ENCODE assay signal across 15 mouse cellular contexts in the genomic region with DNA sequence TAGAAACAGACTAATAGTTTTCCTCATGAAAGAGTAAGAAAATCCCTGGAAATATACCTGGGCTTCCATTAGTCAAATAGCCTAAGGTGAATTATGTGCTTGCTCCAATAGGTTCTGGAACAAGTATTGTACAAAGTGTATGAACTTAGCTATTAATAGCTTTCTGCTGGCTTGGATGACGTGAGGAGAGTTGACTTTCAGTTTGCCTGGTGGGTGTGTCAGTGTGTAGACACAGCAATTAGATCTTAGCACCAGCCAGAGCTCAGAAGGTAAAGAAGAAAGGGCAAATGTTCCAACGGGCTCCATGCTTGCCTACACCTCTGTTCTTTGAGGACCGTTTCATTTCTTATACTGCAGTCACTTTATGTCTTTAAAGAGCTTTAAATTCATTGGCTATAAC.
DNase-seq lines count a peak whose midpoint lies in the region; ATAC-seq and TF ChIP-seq lines count a peak whose summit lies in the region.
"Had no signal": no experiment of that assay in that cellular context is flagged by ENCODE, and none has a peak within 500 bp of the region (broad histone marks: within the 10 kb centered on the region; RNA-seq: fewer than 3 reads in every experiment).

No protein-coding gene starts in this region.

- no peaks in the 10 kb centered on the region for H3K9me3 ChIP-seq in heart, postnatal 0 days (replicated peaks; ENCODE audit: control insufficient read depth, low read length)
- no peaks in the 10 kb centered on the region for H3K9me3 ChIP-seq in stomach, embryonic 15.5 days
- no peaks in the 10 kb centered on the region for H3K9me3 ChIP-seq in forebrain, embryonic 16.5 days (ENCODE audit: control insufficient read depth, low read length)
- H3K9me3 ChIP-seq: heart, embryonic 13.5 days had no signal

- no peaks in the 10 kb centered on the region for H3K36me3 ChIP-seq in kidney, adult 2 months (ENCODE audit: control insufficient read depth, insufficient read depth, low read length)
- no peaks in the 10 kb centered on the region for H3K36me3 ChIP-seq in heart, postnatal 0 days (replicated peaks; ENCODE audit: control insufficient read depth, insufficient read depth, low read length)
- H3K36me3 ChIP-seq in stomach, embryonic 15.5 days, result no peaks in the 10 kb centered on the region
- H3K36me3 ChIP-seq in forebrain, embryonic 16.5 days (ENCODE audit: control insufficient read depth, insufficient read depth), result no peaks in the 10 kb centered on the region
- H3K36me3 ChIP-seq: heart, embryonic 13.5 days had no signal

- no peak overlapping the region for H3K9ac ChIP-seq in heart, postnatal 0 days (replicated peaks; ENCODE audit: low read depth, low read length)
- H3K9ac ChIP-seq in stomach, embryonic 15.5 days, result no peak overlapping the region
- H3K9ac ChIP-seq in forebrain, embryonic 16.5 days (replicated peaks; ENCODE audit: low read depth, low read length), result no peak overlapping the region
- H3K9ac ChIP-seq: heart, embryonic 13.5 days had no signal

- TF ChIP-seq POLR2A in kidney, adult 2 months (IDR thresholded peaks at IDR 0.05; ENCODE audit: low read depth, low read length), result no peak

- H3K4me3 ChIP-seq in gastrocnemius, adult 2 months, result 0 out of 2 replicates have a peak overlapping the region, but pooled peaks have one; percentile 9
- H3K4me3 ChIP-seq in kidney, adult 2 months (ENCODE audit: insufficient read depth, low read depth, low read length), result no peak overlapping the region
- H3K4me3 ChIP-seq in heart, postnatal 0 days (ENCODE audit: low read depth, low read length), result no peak overlapping the region
- no peak overlapping the region for H3K4me3 ChIP-seq in stomach, embryonic 15.5 days (replicated peaks)
- no peak overlapping the region for H3K4me3 ChIP-seq in forebrain, embryonic 16.5 days (replicated peaks; ENCODE audit: low read length)
- H3K4me3 ChIP-seq: heart, embryonic 13.5 days had no signal

- H3K27me3 ChIP-seq in kidney, adult 2 months (replicated peaks; ENCODE audit: control insufficient read depth, insufficient read depth, low read length), result no peaks in the 10 kb centered on the region
- H3K27me3 ChIP-seq in heart, postnatal 0 days (ENCODE audit: control insufficient read depth, insufficient read depth, low read length), result no peaks in the 10 kb centered on the region
- no peaks in the 10 kb centered on the region for H3K27me3 ChIP-seq in stomach, embryonic 15.5 days (replicated peaks)
- H3K27me3 ChIP-seq in forebrain, embryonic 16.5 days (replicated peaks; ENCODE audit: control insufficient read depth, insufficient read depth, low read length), result no peaks in the 10 kb centered on the region
- H3K27me3 ChIP-seq: heart, embryonic 13.5 days had no signal

- WGBS in kidney, adult 2 months, result 36% methylated on average over 3 of the region's 3 CpGs
- WGBS in heart, postnatal 0 days, result 37% methylated on average over 3 of the region's 3 CpGs
- 52% methylated on average over 3 of the region's 3 CpGs for WGBS in stomach, embryonic 15.5 days
- WGBS in forebrain, embryonic 16.5 days, result 78% methylated on average over 3 of the region's 3 CpGs

- no peak for TF ChIP-seq EP300 in heart, postnatal 0 days (IDR thresholded peaks at IDR 0.05; ENCODE audit: low read depth)

- intact Hi-C loops in gastrocnemius, adult 2 months (cut with DNase I), result no loop called here
- intact Hi-C loops in gastrocnemius, postnatal 36 days (cut with DNase I), result no loop called here

- H3K27ac ChIP-seq in gastrocnemius, adult 2 months, result peak overlapping the region; percentile 84
- H3K27ac ChIP-seq in kidney, adult 2 months (ENCODE audit: insufficient read depth, low read depth, low read length), result no peak overlapping the region
- peak overlapping the region; percentile 34; the same call in 1 of the 2 replicates for H3K27ac ChIP-seq in heart, postnatal 0 days (ENCODE audit: low read depth)
- no peak overlapping the region for H3K27ac ChIP-seq in stomach, embryonic 15.5 days
- no peak overlapping the region for H3K27ac ChIP-seq in forebrain, embryonic 16.5 days (ENCODE audit: low read length)
- H3K27ac ChIP-seq: heart, embryonic 13.5 days; hindbrain, postnatal 0 days; macrophage had no signal

- no peaks in the 10 kb centered on the region for H3K4me1 ChIP-seq in kidney, adult 2 months (ENCODE audit: control insufficient read depth, insufficient read depth, low read length)
- H3K4me1 ChIP-seq in heart, postnatal 0 days (ENCODE audit: control insufficient read depth, insufficient read depth), result peaks cover 5% of the 10 kb centered on the region
- H3K4me1 ChIP-seq in stomach, embryonic 15.5 days, result no peaks in the 10 kb centered on the region
- H3K4me1 ChIP-seq in forebrain, embryonic 16.5 days (replicated peaks; ENCODE audit: control insufficient read depth, insufficient read depth, low read length), result no peaks in the 10 kb centered on the region

- DNase-seq in gastrocnemius, adult 2 months, result peak; percentile 28
- no peak for DNase-seq in gastrocnemius, postnatal 36 days
- DNase-seq in kidney, adult 2 months, result peak; percentile 50
- no peak for DNase-seq in kidney, postnatal 10 days
- DNase-seq in heart, postnatal 0 days (ENCODE audit: low spot score), result peak; percentile 59
- no peak for DNase-seq in left cerebral cortex, adult 9 months (ENCODE audit: low spot score in 2 of 2)
- DNase-seq: cerebellum, postnatal 36 days; liver; lung, adult 2 months had no signal

- H3K4me2 ChIP-seq in heart, postnatal 0 days (ENCODE audit: low read depth, low read length), result peak overlapping the region; percentile 9; the same call in 1 of the 2 replicates
- H3K4me2 ChIP-seq in stomach, embryonic 15.5 days, result no peak overlapping the region
- H3K4me2 ChIP-seq in forebrain, embryonic 16.5 days (ENCODE audit: low read length), result no peak overlapping the region
- H3K4me2 ChIP-seq: heart, embryonic 13.5 days had no signal

- peak; percentile 80 for ATAC-seq in heart, postnatal 0 days (ENCODE audit: insufficient read depth, low read depth)
- ATAC-seq in stomach, embryonic 15.5 days (ENCODE audit: insufficient read depth, low FRiP score, low read depth), result peak; percentile 84
- no peak for ATAC-seq in forebrain, embryonic 16.5 days
- ATAC-seq: hindbrain, postnatal 0 days; midbrain, embryonic 16.5 days had no signal

- TF ChIP-seq CTCF in gastrocnemius, adult 2 months (IDR thresholded peaks at IDR 0.05), result no peak
- TF ChIP-seq CTCF in kidney, adult 2 months (conservative IDR thresholded peaks at IDR 0.05; ENCODE audit: insufficient read depth, insufficient read length, low read depth, low read length), result no peak
- TF ChIP-seq CTCF in heart, postnatal 0 days (IDR thresholded peaks at IDR 0.05; ENCODE audit: low read depth), result no peak

Comparison
In these comparisons a context has a peak if more than half of its experiments do, and no peak if none do; other contexts are left out.
1. DNase-seq: peak in gastrocnemius, adult 2 months (single experiment), kidney, adult 2 months (single experiment) and heart, postnatal 0 days (single experiment); none in gastrocnemius, postnatal 36 days (0 of 2), kidney, postnatal 10 days (single experiment) and left cerebral cortex, adult 9 months (0 of 2).
2. H3K27ac ChIP-seq: peak in gastrocnemius, adult 2 months (single experiment) and heart, postnatal 0 days (single experiment); none in kidney, adult 2 months (single experiment), stomach, embryonic 15.5 days (single experiment) and forebrain, embryonic 16.5 days (single experiment).